Mouse (Mus musculus): Measurements from ENCODE around the gene Ccdc115.

GRCm38 (mm10) chr1:34439215-34439960 is at the start of gene Ccdc115, which contains the start of gene Imp4:
- no peak for TF ChIP-seq CTCF (IDR thresholded peaks at IDR 0.05; ENCODE audit: low read depth, low read length)
- TF ChIP-seq POLR2A (IDR thresholded peaks at IDR 0.05; ENCODE audit: borderline replicate concordance, low read depth, low read length): no peak; the same call in 1 of the 2 replicates

All from bone marrow macrophage, adult 2 months (primary cell).